Mouse (Mus musculus) lung, postnatal 0 days (tissue): ENCODE results near the gene Arpc2.

Source experiments
- CTCF ChIP-seq: IDR thresholded peaks from 2 replicates; pipeline ENCODE4 v1.5.1; 2016; ENCODE audit warnings: antibody characterized with exemption, mild to moderate bottlenecking
- EP300 ChIP-seq: IDR thresholded peaks from 2 replicates; pipeline ENCODE4 v1.6.1; 2016; ENCODE audit warnings: antibody characterized with exemption, mild to moderate bottlenecking, control low read depth

GRCm38 (mm10) chr1:74248799-74249198 lies 12.9 kb downstream of the Arpc2 start:
- TF ChIP-seq CTCF, result no peak
- 0 out of 2 replicates have a peak, but pooled peaks have one; percentile 38 for TF ChIP-seq EP300
